Mouse (Mus musculus) embryonic facial prominence, embryonic 15.5 days (tissue): ENCODE measurements around the gene Sla2. TPM values are rescaled to one million over a fixed set of nuclear protein-coding genes. Genes with fewer than 3 reads are reported as not detected.

Experiments
- ATAC-seq: fragments of 200-750 bp; cut with Nextera tagmentation; 2 replicates; pipeline ENCODE4 v1.8.0; 2017; ENCODE audit warnings: low read depth, moderate TSS enrichment; ENCODE audit not compliant: insufficient number of reproducible peaks, low FRiP score, low TSS enrichment
- H3K27ac ChIP-seq: fragments of 300-500 bp; sonication (generic); replicated peaks from 2 replicates; pipeline ENCODE4 v1.5.1; 2015; ENCODE audit warnings: mild to moderate bottlenecking, inconsistent platforms
- H3K27me3 ChIP-seq: fragments of 300-500 bp; sonication (generic); 2 replicates; pipeline ENCODE4 v1.6.1; 2015; ENCODE audit warnings: inconsistent platforms
- H3K36me3 ChIP-seq: fragments of 300-500 bp; sonication (generic); 2 replicates; pipeline ENCODE4 v1.6.1; 2015; ENCODE audit warnings: mild to moderate bottlenecking, inconsistent platforms
- H3K4me1 ChIP-seq: fragments of 300-500 bp; sonication (generic); 2 replicates; pipeline ENCODE4 v1.6.1; 2015; ENCODE audit warnings: inconsistent platforms
- H3K4me2 ChIP-seq: fragments of 300-500 bp; sonication (generic); replicated peaks from 2 replicates; pipeline ENCODE4 v1.6.1; 2015; ENCODE audit warnings: mild to moderate bottlenecking, inconsistent platforms
- H3K4me3 ChIP-seq: fragments of 300-500 bp; sonication (generic); replicated peaks from 2 replicates; pipeline ENCODE4 v1.5.1; 2015; ENCODE audit warnings: mild to moderate bottlenecking, inconsistent platforms
- H3K9ac ChIP-seq: fragments of 300-500 bp; sonication (generic); 2 replicates; pipeline ENCODE4 v1.6.1; 2015; ENCODE audit warnings: inconsistent platforms
- H3K9me3 ChIP-seq: fragments of 300-500 bp; sonication (generic); replicated peaks from 2 replicates; pipeline ENCODE4 v1.6.1; 2016; ENCODE audit warnings: inconsistent platforms
- WGBS: fragments of 180-500 bp; shearing (Covaris S2); methylation state at CpG from one replicate; pipeline ENCODE4 v1.1.7; 2015; 5-methylcytosine and 5-hydroxymethylcytosine counted together
- polyA plus RNA-seq: library from polyadenylated mRNA; unstranded; fragments of >200 nt; fragmentation: Nextera tagmentation; extraction: Ambion mirVana; gene quantifications from 2 replicates; pipeline ENCODE4 v1.2.1, GENCODE M21; 2015

The Sla2 gene
- polyA plus RNA-seq, 1 experiment from 2014 or later, result 0.52 TPM

GRCm38 (mm10) chr2:156884396-156885211, 2.4 kb downstream of the Sla2 start:
- H3K4me1 ChIP-seq, result no peaks in the 10 kb centered on the region
- no peaks in the 10 kb centered on the region for H3K27me3 ChIP-seq
- no peak overlapping the region for H3K27ac ChIP-seq
- no peak overlapping the region for H3K4me2 ChIP-seq
- no peaks in the 10 kb centered on the region for H3K9me3 ChIP-seq
- ATAC-seq, result no peak
- no peaks in the 10 kb centered on the region for H3K36me3 ChIP-seq
- no peak overlapping the region for H3K4me3 ChIP-seq
- no peak overlapping the region for H3K9ac ChIP-seq
- 89% methylated on average over 10 of the region's 10 CpGs for WGBS

- no peak for ATAC-seq
- no peak overlapping the region for H3K9ac ChIP-seq
- no peak overlapping the region for H3K27ac ChIP-seq
Observed at GRCm38 (mm10) chr2:156882431-156883001, 4.5 kb downstream of the Sla2 start.

DNA sequence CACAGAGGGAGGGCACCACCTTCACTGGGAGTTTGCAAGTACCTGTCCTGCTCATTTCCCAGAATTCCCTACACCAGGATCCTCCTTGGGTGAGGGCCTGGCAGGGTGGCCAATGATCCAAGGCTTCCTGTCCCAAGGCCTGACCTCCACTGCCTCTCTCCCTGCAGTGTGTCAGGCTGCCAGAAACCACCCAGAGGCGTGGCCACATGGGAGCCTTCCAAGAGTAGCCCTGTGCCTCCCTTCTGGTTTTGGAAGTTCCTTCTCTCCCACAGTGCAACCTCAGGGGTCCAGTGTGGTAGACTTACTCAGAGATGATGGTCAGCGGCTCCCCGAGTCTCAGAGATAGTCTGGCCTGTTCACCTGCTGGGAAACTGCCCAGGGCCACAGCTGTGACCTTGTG, 7.5 kb downstream of the Sla2 start:
- Histone ChIP-seq H3K27ac (no peak overlapping the region), H3K9ac (no peak overlapping the region), H3K27me3 (no peaks in the 10 kb centered on the region), H3K9me3 (no peaks in the 10 kb centered on the region), H3K4me3 (no peak overlapping the region), H3K4me1 (no peaks in the 10 kb centered on the region), H3K36me3 (peaks cover 6% of the 10 kb centered on the region), H3K4me2 (no peak overlapping the region)
- ATAC-seq, result no peak
- 88% methylated on average over 3 of the region's 3 CpGs for WGBS

More at GRCm38 (mm10) chr2:156882431-156883001, 4.5 kb downstream of the Sla2 start:
- no peaks in the 10 kb centered on the region for H3K36me3 ChIP-seq
- H3K4me1 ChIP-seq, result no peaks in the 10 kb centered on the region
- H3K4me2 ChIP-seq, result no peak overlapping the region
- H3K27me3 ChIP-seq, result no peaks in the 10 kb centered on the region
- no peak overlapping the region for H3K4me3 ChIP-seq
- H3K9me3 ChIP-seq, result no peaks in the 10 kb centered on the region
- WGBS, result 25% methylated on average over 10 of the region's 10 CpGs

DNA sequence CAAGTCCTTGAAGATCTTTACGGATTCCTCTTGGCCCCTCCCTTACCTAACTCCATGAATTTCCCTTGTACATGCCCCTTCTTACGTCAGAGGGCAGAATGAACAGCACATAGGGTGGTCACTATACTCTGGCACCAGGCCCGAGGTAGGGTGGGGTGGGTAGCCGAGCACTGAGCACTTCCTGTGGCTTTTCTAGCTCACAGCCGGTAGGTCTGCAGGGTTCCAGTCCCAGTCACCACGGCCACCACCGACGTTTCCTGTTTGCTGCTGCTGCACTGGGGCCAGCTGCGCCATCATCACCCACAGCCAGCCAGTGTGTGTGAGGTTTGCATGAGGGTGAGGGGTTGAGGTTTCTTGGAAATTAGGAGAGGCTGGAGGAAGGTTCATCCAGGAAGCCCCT, 9.3 kb downstream of the Sla2 start:
- WGBS, result 60% methylated on average over 9 of the region's 9 CpGs

GRCm38 (mm10) chr2:156874760-156875510, 12.1 kb downstream of the Sla2 start:
- Histone ChIP-seq H3K27ac (no peak overlapping the region), H3K4me2 (no peak overlapping the region), H3K36me3 (peaks cover 48% of the 10 kb centered on the region), H3K4me3 (no peak overlapping the region), H3K27me3 (no peaks in the 10 kb centered on the region), H3K4me1 (no peaks in the 10 kb centered on the region), H3K9ac (no peak overlapping the region), H3K9me3 (no peaks in the 10 kb centered on the region)
- no peak for ATAC-seq
- WGBS, result 91% methylated on average over 4 of the region's 4 CpGs

More for the DNA sequence above, 9.3 kb downstream of the Sla2 start:
- Histone ChIP-seq H3K9ac (no peak overlapping the region), H3K4me1 (no peaks in the 10 kb centered on the region), H3K4me2 (no peak overlapping the region), H3K4me3 (no peak overlapping the region), H3K36me3 (peaks cover 24% of the 10 kb centered on the region), H3K27ac (no peak overlapping the region), H3K27me3 (no peaks in the 10 kb centered on the region), H3K9me3 (no peaks in the 10 kb centered on the region)
- no peak for ATAC-seq

- WGBS, result 87% methylated on average over 8 of the region's 8 CpGs
- no peaks in the 10 kb centered on the region for H3K27me3 ChIP-seq
- no peaks in the 10 kb centered on the region for H3K4me1 ChIP-seq
- no peaks in the 10 kb centered on the region for H3K9me3 ChIP-seq
- H3K4me2 ChIP-seq, result no peak overlapping the region
- H3K36me3 ChIP-seq, result peaks cover 54% of the 10 kb centered on the region
- no peak overlapping the region for H3K27ac ChIP-seq
- no peak overlapping the region for H3K9ac ChIP-seq
- no peak for ATAC-seq
- no peak overlapping the region for H3K4me3 ChIP-seq
Observed at GRCm38 (mm10) chr2:156874047-156874759, 12.8 kb downstream of the Sla2 start.

DNA sequence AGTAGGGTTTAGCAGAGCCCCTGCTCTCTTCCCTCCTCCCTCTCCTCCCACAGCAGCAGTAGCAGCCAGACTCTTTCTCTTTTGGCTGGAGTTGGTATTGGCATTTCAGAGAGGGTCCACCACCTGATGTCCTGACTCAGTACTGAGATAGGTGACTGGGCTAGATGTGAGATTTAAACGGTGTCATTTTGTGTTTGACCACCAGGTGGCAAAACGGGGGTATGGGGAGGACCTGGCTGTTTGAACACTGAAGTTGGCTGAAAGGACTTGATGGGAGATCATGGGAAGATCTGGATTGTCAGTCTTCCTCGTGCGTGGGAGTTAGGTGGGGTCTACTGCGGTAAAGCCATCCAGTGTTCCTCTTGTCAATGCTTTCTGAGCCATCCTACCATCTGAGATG, 13.4 kb downstream of the Sla2 start:
- Histone ChIP-seq H3K27me3 (no peaks in the 10 kb centered on the region), H3K27ac (no peak overlapping the region), H3K4me1 (no peaks in the 10 kb centered on the region), H3K9ac (no peak overlapping the region), H3K36me3 (peaks cover 59% of the 10 kb centered on the region), H3K9me3 (no peaks in the 10 kb centered on the region), H3K4me3 (no peak overlapping the region), H3K4me2 (no peak overlapping the region)
- ATAC-seq, result 0 out of 2 replicates have a peak, but pooled peaks have one; percentile 40
- 29% methylated on average over 5 of the region's 5 CpGs for WGBS

GRCm38 (mm10) chr2:156870519-156870918, 16.5 kb downstream of the Sla2 start:
- H3K36me3 ChIP-seq, result peaks cover 83% of the 10 kb centered on the region
- 37% methylated on average over 6 of the region's 6 CpGs for WGBS
- no peak for ATAC-seq
- no peaks in the 10 kb centered on the region for H3K27me3 ChIP-seq
- no peak overlapping the region for H3K4me2 ChIP-seq
- H3K4me1 ChIP-seq, result peaks cover 2% of the 10 kb centered on the region; the same call in 1 of the 2 replicates
- no peak overlapping the region for H3K4me3 ChIP-seq
- H3K9ac ChIP-seq, result no peak overlapping the region
- no peak overlapping the region for H3K27ac ChIP-seq
- H3K9me3 ChIP-seq, result no peaks in the 10 kb centered on the region

DNA sequence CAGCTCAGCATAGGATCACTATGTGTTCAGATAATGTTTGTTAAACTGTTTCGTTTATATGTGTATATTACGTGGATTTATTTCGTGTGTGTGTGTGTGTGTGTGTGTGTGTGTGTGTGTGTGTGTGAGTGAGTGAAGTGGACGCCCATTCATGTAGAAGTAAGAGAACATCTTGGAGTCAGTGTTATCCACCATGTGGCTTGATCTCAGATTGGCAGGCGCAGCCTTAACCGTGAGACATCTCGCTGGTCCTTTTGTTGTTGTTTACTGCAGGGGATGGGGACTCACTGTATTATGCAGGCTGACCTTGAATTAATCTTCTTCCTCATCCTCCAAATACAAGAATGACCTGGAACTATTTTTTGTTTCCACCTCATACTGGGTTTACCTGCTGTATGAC, 17.4 kb downstream of the Sla2 start:
- no peak for ATAC-seq
- Histone ChIP-seq H3K36me3 (peaks cover 83% of the 10 kb centered on the region), H3K27ac (no peak overlapping the region), H3K27me3 (no peaks in the 10 kb centered on the region), H3K4me3 (no peak overlapping the region), H3K4me1 (peaks cover 4% of the 10 kb centered on the region), H3K9ac (no peak overlapping the region), H3K9me3 (no peaks in the 10 kb centered on the region), H3K4me2 (no peak overlapping the region)
- WGBS, result 90% methylated on average over 7 of the region's 7 CpGs

DNA sequence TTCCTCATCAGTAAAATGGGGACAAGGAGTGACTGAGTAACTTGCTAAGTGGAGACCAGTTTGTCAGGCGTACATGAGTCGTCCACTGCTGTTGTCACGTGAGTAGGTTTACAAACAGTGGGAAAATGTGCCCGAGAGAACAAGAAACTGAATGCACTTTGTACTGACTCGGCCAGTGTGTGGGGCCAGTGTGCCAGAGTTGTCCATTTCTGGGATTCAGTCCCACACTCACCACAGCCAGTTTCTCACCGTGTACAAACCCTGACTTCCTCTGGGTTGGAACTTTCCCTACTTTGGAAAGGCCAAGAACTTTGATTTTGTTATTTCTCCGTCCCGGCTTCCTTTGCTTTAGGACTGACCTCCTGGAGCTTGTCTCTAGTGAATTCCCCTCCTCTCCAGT, 18.0 kb downstream of the Sla2 start:
- Histone ChIP-seq H3K4me3 (no peak overlapping the region), H3K36me3 (peaks cover 78% of the 10 kb centered on the region), H3K27ac (no peak overlapping the region), H3K9ac (no peak overlapping the region), H3K4me2 (no peak overlapping the region), H3K27me3 (no peaks in the 10 kb centered on the region), H3K4me1 (peaks cover 10% of the 10 kb centered on the region), H3K9me3 (no peaks in the 10 kb centered on the region)
- ATAC-seq, result no peak
- 81% methylated on average over 8 of the region's 8 CpGs for WGBS

DNA sequence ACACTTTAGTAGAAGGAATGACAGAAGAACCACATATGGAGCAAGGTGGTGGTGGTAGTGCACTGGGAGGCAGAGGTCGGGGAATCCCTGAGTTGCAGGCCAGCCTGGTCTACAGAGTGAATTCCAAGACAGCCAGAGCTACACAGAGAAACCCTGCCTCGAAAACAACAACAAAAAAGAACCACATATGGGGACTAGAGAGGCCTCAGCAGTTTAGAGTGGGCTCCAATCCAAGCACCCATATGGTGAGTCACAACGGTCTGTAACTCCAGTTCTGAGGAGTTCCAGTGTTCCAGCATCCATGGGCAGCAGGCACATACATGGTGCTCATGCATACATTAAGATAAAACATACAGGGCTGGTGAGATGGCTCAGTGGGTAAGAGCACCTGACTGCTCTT, 22.5 kb downstream of the Sla2 start:
- H3K4me3 ChIP-seq, result peak overlapping the region; percentile 80

More for the DNA sequence above, 22.5 kb downstream of the Sla2 start:
- Histone ChIP-seq H3K27ac (no peak overlapping the region), H3K36me3 (peaks cover 37% of the 10 kb centered on the region), H3K4me2 (peak overlapping the region; percentile 69; the same call in 1 of the 2 replicates), H3K27me3 (no peaks in the 10 kb centered on the region), H3K9ac (no peak overlapping the region), H3K4me1 (peaks cover 22% of the 10 kb centered on the region), H3K9me3 (no peaks in the 10 kb centered on the region)
- WGBS, result 76% methylated on average over 3 of the region's 3 CpGs
- ATAC-seq, result no peak
